Mouse (Mus musculus): Measurements from ENCODE around the gene Aco1.

- no peak for TF ChIP-seq CTCF (IDR thresholded peaks at IDR 0.05; ENCODE audit: low read depth)
- no peak for TF ChIP-seq EP300 (IDR thresholded peaks at IDR 0.05; ENCODE audit: low read depth)
These were observed 86.8 kb downstream of the Aco1 start for GRCm38 (mm10) chr4:40229723-40230122.
